Mouse (Mus musculus) T-helper 1 cell (primary cell): ENCODE measurements at regions not wholly inside any gene's neighbourhood (a gene's known extent, or its start where the extent isn't known, plus 50 kb on each side); places are given as distances from the start of the nearest gene placed in this dataset.

Source experiments
- in situ Hi-C: fragments of 300-600 bp; cut with MboI, MseI; formaldehyde crosslinking; loops from one replicate; pipeline ENCODE4 v1.15.1; 2025; ENCODE audit warnings: high pct_unique_total_duplicates

GRCm38 (mm10) chr2:71689041-71689440, 56.4 kb upstream of the Itga6 start:
- in situ Hi-C loops = no loop called here

GRCm38 (mm10) chr2:71690277-71691161, 54.9 kb upstream of the Itga6 start:
- in situ Hi-C loops = no loop called here

DNA sequence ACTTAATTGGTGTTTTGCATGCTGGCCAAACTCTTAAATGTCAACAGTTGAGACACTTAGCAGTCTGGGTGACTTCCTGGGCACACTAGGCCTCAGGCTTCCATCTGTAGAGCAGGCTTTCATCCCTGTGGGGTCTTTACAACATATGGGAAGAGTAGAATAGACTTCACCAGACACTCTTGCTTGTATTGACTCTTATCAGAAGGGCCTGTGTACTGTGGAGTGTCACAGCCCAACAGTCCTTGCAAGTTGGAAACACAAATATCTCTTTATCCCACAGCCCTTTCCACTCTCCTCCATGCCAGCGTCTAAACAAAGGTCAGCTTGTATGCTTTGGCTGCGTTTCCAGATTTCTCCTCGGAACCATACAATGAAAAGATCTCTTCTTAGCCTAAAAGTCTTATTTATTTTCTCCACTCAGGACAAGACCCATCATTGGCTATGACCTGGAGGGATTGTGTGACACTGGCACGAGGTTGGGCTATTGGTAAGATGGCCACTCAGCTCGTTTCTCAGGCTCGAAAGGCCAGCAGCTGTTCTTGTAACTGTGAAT, 50.6 kb upstream of the Itga6 start:
- in situ Hi-C loops = no loop called here
